Mouse (Mus musculus): ENCODE measurements around the gene Pcdh20. TPM values are rescaled to one million over a fixed set of nuclear protein-coding genes. Genes with fewer than 3 reads are reported as not detected.

The Pcdh20 gene
- 0.13 TPM for polyA plus RNA-seq (2014; fragmentation: Illumina TruSeq; extraction: RNeasy Lipid Tissue Mini Kit (QIAGEN cat#74804); ENCODE audit: insufficient read depth, low read depth, low replicate concordance)

GRCm38 (mm10) chr14:88470495-88471434 lies at the start of gene Pcdh20:
Pcdh20 (minus strand) TSS chr14:88471396.

All from lung, adult 10 weeks (tissue).